Mouse (Mus musculus) gastrocnemius, adult 18-20 months (tissue): Measurements from ENCODE around the gene Klrg1. TPM values are rescaled to one million over a fixed set of nuclear protein-coding genes. Genes with fewer than 3 reads are reported as not detected.

Source experiments
- DNase-seq: peaks from one replicate; pipeline ENCODE4 v3.0.0; 2021; ENCODE audit warnings: low spot score
- long read RNA-seq, 2 experiments: library from polyadenylated mRNA; stranded (forward); transcript quantifications; one replicate each; pipeline ENCODE4 v2.0.0; 2021
- total RNA-seq, 2 experiments: library from RNA; stranded (reverse); gene quantifications; 2 replicates each; pipeline ENCODE4 v1.2.3; 2021

Gene Klrg1
- total RNA-seq: not detected
- long read RNA-seq, experiment 1: 0 reads
- long read RNA-seq, experiment 2: 0 reads

- no peak for DNase-seq
Observed at GRCm38 (mm10) chr6:122282782-122283181, at the start of gene Klrg1. Gene Klrg1, minus strand, starts transcription at chr6:122282882.

- DNase-seq: no peak
Observed at GRCm38 (mm10) chr6:122325361-122325975, 42.8 kb upstream of the Klrg1 start.

GRCm38 (mm10) chr6:122318726-122319125 lies 36.0 kb upstream of the Klrg1 start:
- no peak for DNase-seq

GRCm38 (mm10) chr6:122310187-122310820 lies 27.6 kb upstream of the Klrg1 start:
- DNase-seq: no peak

- DNase-seq: no peak
Observed at GRCm38 (mm10) chr6:122309446-122309960, 26.8 kb upstream of the Klrg1 start.

- DNase-seq: peak; percentile 97
Observed at GRCm38 (mm10) chr6:122308505-122309393, 26.1 kb upstream of the Klrg1 start, which contains the start of gene M6pr. Gene M6pr, plus strand, starts transcription at chr6:122308720.

GRCm38 (mm10) chr6:122308136-122308504 lies 25.4 kb upstream of the Klrg1 start:
- no peak for DNase-seq

- DNase-seq: no peak
Observed at GRCm38 (mm10) chr6:122306707-122307106, 24.0 kb upstream of the Klrg1 start.

GRCm38 (mm10) chr6:122304790-122305555 lies 22.3 kb upstream of the Klrg1 start:
- DNase-seq: no peak

GRCm38 (mm10) chr6:122304355-122304754 lies 21.7 kb upstream of the Klrg1 start:
- peak; percentile 55 for DNase-seq

- DNase-seq: no peak
Observed at GRCm38 (mm10) chr6:122303526-122303925, 20.8 kb upstream of the Klrg1 start.

- no peak for DNase-seq
Observed at GRCm38 (mm10) chr6:122302661-122303060, 20.0 kb upstream of the Klrg1 start.

- DNase-seq: no peak
Observed at GRCm38 (mm10) chr6:122302121-122302520, 19.4 kb upstream of the Klrg1 start.

GRCm38 (mm10) chr6:122299621-122300133 lies 17.0 kb upstream of the Klrg1 start:
- DNase-seq: no peak

- no peak for DNase-seq
Observed at GRCm38 (mm10) chr6:122298223-122298609, 15.5 kb upstream of the Klrg1 start.

- DNase-seq: no peak
Observed at GRCm38 (mm10) chr6:122297279-122298222, 14.9 kb upstream of the Klrg1 start.

- DNase-seq: no peak
Observed at GRCm38 (mm10) chr6:122296918-122297278, 14.2 kb upstream of the Klrg1 start.

- DNase-seq: no peak
Observed at GRCm38 (mm10) chr6:122295242-122295641, 12.6 kb upstream of the Klrg1 start.

GRCm38 (mm10) chr6:122294290-122294689 lies 11.6 kb upstream of the Klrg1 start:
- no peak for DNase-seq

- no peak for DNase-seq
Observed at GRCm38 (mm10) chr6:122293796-122294195, 11.1 kb upstream of the Klrg1 start.
